Mouse (Mus musculus): Measurements from ENCODE around the gene Serpinb1c. TPM values are rescaled to one million over a fixed set of nuclear protein-coding genes. Genes with fewer than 3 reads are reported as not detected.

Gene Serpinb1c
- total and polyA plus RNA-seq, 3 experiments = not detected

DNA sequence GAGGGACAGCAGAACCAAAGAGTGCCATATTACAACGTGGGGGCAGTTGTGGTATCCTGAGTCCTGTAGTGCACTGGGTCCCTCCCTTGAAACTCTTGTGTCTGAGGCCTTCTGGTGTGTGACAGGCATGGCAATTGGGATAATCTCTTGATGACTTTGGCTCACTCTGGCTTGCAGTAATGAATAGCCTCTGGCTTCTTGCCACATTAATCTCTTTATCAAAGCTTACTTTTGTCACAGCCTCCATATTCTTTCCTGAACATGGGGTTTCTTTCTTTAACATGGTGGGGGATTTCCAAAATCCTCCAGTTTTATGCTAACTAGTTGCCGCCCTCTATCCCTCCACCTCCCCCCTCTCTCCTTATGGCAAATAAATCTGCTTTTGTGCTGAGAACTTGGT is 44.9 kb downstream of the Serpinb1c start:
- H3K27ac ChIP-seq (ENCODE audit: control insufficient read depth, low read depth, low read length) = no peak overlapping the region
- H3K36me3 ChIP-seq (ENCODE audit: control insufficient read depth in 1 of 2, insufficient read depth in 2 of 2, low read length in 2 of 2) = peaks cover 0 to 15% of the 10 kb centered on the region in 2 experiments; a peak in 2 of 4 replicates
- H3K4me1 ChIP-seq (ENCODE audit: control insufficient read depth in 1 of 2, insufficient read depth in 2 of 2, low read length in 2 of 2) = peaks cover 10 to 27% of the 10 kb centered on the region in 2 experiments
- DNase-seq (ENCODE audit: low read depth, low spot score) = no peak
- peaks cover 0 to 3% of the 10 kb centered on the region in 2 experiments; a peak in 2 of 4 replicates for H3K27me3 ChIP-seq (ENCODE audit: control insufficient read depth in 1 of 2, insufficient read depth in 2 of 2, low read length in 2 of 2)
- H3K79me2 ChIP-seq (ENCODE audit: control insufficient read depth, insufficient read depth, low read length, poor library complexity) = no peaks in the 10 kb centered on the region
- TF ChIP-seq GABPA (IDR thresholded peaks at IDR 0.05; ENCODE audit: low read depth, low read length) (no peak), TBP (IDR thresholded peaks at IDR 0.05; ENCODE audit: low read depth, low read length) (no peak), CHD1 (IDR thresholded peaks at IDR 0.05; ENCODE audit: low read depth, low read length) (no peak), MXI1 (IDR thresholded peaks at IDR 0.05; ENCODE audit: low read depth, low read length) (no peak), POLR2A (IDR thresholded peaks at IDR 0.05; ENCODE audit: control insufficient read depth in 1 of 2, insufficient read depth in 1 of 2, low read depth in 1 of 2, low read length in 2 of 2, poor library complexity in 1 of 2) (no peak), ZC3H11A (IDR thresholded peaks at IDR 0.05; ENCODE audit: low read depth, low read length) (no peak), CTCF (IDR thresholded peaks at IDR 0.05 in 2 of 3, conservative IDR thresholded peaks at IDR 0.05 in 1 of 3; ENCODE audit: control insufficient read depth in 1 of 3, insufficient read depth in 1 of 3, low read depth in 2 of 3, low read length in 3 of 3, poor library complexity in 1 of 3, severe bottlenecking in 1 of 3) (no peak), HCFC1 (IDR thresholded peaks at IDR 0.05; ENCODE audit: low read depth, low read length) (no peak), ZNF384 (IDR thresholded peaks at IDR 0.05; ENCODE audit: low read depth, low read length) (no peak), MAZ (IDR thresholded peaks at IDR 0.05; ENCODE audit: low read depth, low read length) (no peak), EP300 (IDR thresholded peaks at IDR 0.05; ENCODE audit: low read depth in 1 of 2, low read length in 2 of 2) (no peak), POLR2AphosphoS5 (IDR thresholded peaks at IDR 0.05; ENCODE audit: borderline replicate concordance, low read depth, low read length) (no peak), TAL1 (IDR thresholded peaks at IDR 0.05; ENCODE audit: low read length) (no peak), ZMIZ1 (IDR thresholded peaks at IDR 0.05; ENCODE audit: low read depth, low read length) (no peak), MAFK (IDR thresholded peaks at IDR 0.05; ENCODE audit: borderline replicate concordance, low read depth, low read length) (no peak), GATA1 (IDR thresholded peaks at IDR 0.05; ENCODE audit: low read depth, low read length) (no peak), UBTF (IDR thresholded peaks at IDR 0.05; ENCODE audit: borderline replicate concordance, insufficient read depth, low read depth, low read length) (no peak), MYB (IDR thresholded peaks at IDR 0.05; ENCODE audit: low read depth, low read length) (no peak), ZKSCAN1 (IDR thresholded peaks at IDR 0.05; ENCODE audit: low read depth, low read length) (no peak)
- H3K4me3 ChIP-seq (ENCODE audit: control insufficient read depth in 1 of 2, insufficient read depth in 1 of 2, low read depth in 2 of 2, low read length in 2 of 2) = no peak overlapping the region
- H3K9me3 ChIP-seq (replicated peaks; ENCODE audit: insufficient read depth, low read length) = no peaks in the 10 kb centered on the region
- no peak overlapping the region for H3K9ac ChIP-seq (ENCODE audit: control insufficient read depth, low read depth, low read length, poor library complexity, severe bottlenecking)

DNA sequence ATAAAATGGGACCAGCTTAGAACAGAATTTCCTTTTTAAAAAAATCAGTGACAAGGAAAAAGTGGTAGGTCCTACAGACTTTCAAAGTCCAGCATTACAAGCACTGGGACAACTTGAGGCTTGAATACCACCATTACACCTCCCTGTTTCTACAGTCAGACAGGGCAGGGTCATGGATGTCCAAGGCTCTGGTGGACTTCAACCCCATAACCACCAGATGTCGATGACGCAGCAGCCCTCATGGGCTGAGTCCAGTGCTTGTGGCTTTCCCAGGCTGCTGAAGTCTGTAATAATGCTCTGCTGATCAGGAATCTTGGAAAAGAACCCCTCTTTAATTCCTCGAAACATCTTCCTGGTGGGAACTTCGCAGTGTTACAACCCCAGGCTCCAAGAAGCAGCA is 45.5 kb downstream of the Serpinb1c start:
- Histone ChIP-seq H3K36me3 (ENCODE audit: control insufficient read depth in 1 of 2, insufficient read depth in 2 of 2, low read length in 2 of 2) (peaks cover 0 to 15% of the 10 kb centered on the region in 2 experiments; a peak in 2 of 4 replicates), H3K27me3 (ENCODE audit: control insufficient read depth in 1 of 2, insufficient read depth in 2 of 2, low read length in 2 of 2) (peaks cover 0 to 3% of the 10 kb centered on the region in 2 experiments; a peak in 2 of 4 replicates), H3K27ac (ENCODE audit: control insufficient read depth, low read depth, low read length) (no peak overlapping the region), H3K9ac (ENCODE audit: control insufficient read depth, low read depth, low read length, poor library complexity, severe bottlenecking) (no peak overlapping the region), H3K4me3 (ENCODE audit: control insufficient read depth in 1 of 2, insufficient read depth in 1 of 2, low read depth in 2 of 2, low read length in 2 of 2) (no peak overlapping the region), H3K79me2 (ENCODE audit: control insufficient read depth, insufficient read depth, low read length, poor library complexity) (no peaks in the 10 kb centered on the region), H3K4me1 (ENCODE audit: control insufficient read depth in 1 of 2, insufficient read depth in 2 of 2, low read length in 2 of 2) (peaks cover 10 to 27% of the 10 kb centered on the region in 2 experiments), H3K9me3 (replicated peaks; ENCODE audit: insufficient read depth, low read length) (no peaks in the 10 kb centered on the region)
- no peak for DNase-seq (ENCODE audit: low read depth, low spot score)
- no peak for TF ChIP-seq MAFK (IDR thresholded peaks at IDR 0.05; ENCODE audit: borderline replicate concordance, low read depth, low read length)
- TF ChIP-seq USF2 (IDR thresholded peaks at IDR 0.05; ENCODE audit: borderline replicate concordance in 1 of 2, insufficient read depth in 1 of 2, low read depth in 1 of 2, low read length in 2 of 2) = no peak

All from MEL (cell line).